Mouse (Mus musculus) liver, embryonic 14 days (tissue): ENCODE results near the gene Gpr183. TPM values are rescaled to one million over a fixed set of nuclear protein-coding genes. Genes with fewer than 3 reads are reported as not detected.

Source experiments
- polyA plus RNA-seq: library from polyadenylated mRNA; depleted of rRNA; stranded (reverse); fragments of >200 nt; gene quantifications from 2 replicates; pipeline ENCODE4 v1.2.3, GENCODE M21; 2012; rRNA removed

Gpr183 gene
- 0.48 and 0.81 TPM in 2 replicates for polyA plus RNA-seq

GRCm38 (mm10) chr14:121964990-121965389 lies at the start of gene Gpr183:
TSS of gene Gpr183 (minus strand) at chr14:121965195.

GRCm38 (mm10) chr14:121915621-121916020 lies 49.4 kb downstream of the Gpr183 start, which contains the start of gene Gpr18:
TSS of gene Gpr18 (minus strand) at chr14:121915781.

Other genes with a start within 250 kb of the Gpr183 start
- gene Dock9, start 167.4 kb downstream of the Gpr183 start, polyA plus RNA-seq, result 1.7 and 1.8 TPM in 2 replicates
- 8.7 and 10.5 TPM in 2 replicates for gene Ubac2, start 86.6 kb downstream of the Gpr183 start, polyA plus RNA-seq
- 0.08 TPM in 1 of 2 replicates, not detected in the other for gene Gpr18, start 49.4 kb downstream of the Gpr183 start, polyA plus RNA-seq
- gene Timm8a2, start 69.5 kb upstream of the Gpr183 start, polyA plus RNA-seq, result not detected in 2 replicates
- 24.8 and 30.3 TPM in 2 replicates for gene Tm9sf2, start 141.8 kb upstream of the Gpr183 start, polyA plus RNA-seq
- gene Clybl, start 216.5 kb upstream of the Gpr183 start, polyA plus RNA-seq, result 14.0 and 17.4 TPM in 2 replicates